Mouse (Mus musculus) ZHBTc4 (cell line): ENCODE measurements around the gene Zfr.
"Not testable (repeated sequence)": the region's sequence is repeated elsewhere in the genome, so short reads cannot be mapped to it uniquely, and the experiment has no call there.

Experiments used
- DNase-seq: peaks from one replicate; pipeline ENCODE4 v3.0.0-alpha.2; 2011; ENCODE audit warnings: low read depth, low spot score

Zfr gene

GRCm38 (mm10) chr15:12104827-12105226 is 12.8 kb upstream of the Zfr start:
- DNase-seq = no peak

GRCm38 (mm10) chr15:12106430-12106829 is 11.2 kb upstream of the Zfr start:
- peak; percentile 28 for DNase-seq

GRCm38 (mm10) chr15:12108200-12108599 is 9.4 kb upstream of the Zfr start:
- peak; percentile 67 for DNase-seq

GRCm38 (mm10) chr15:12108922-12109321 is 8.7 kb upstream of the Zfr start:
- DNase-seq = not testable (repeated sequence)

GRCm38 (mm10) chr15:12111232-12111631 is 6.4 kb upstream of the Zfr start:
- DNase-seq = no peak

GRCm38 (mm10) chr15:12113411-12113810 is 4.2 kb upstream of the Zfr start:
- DNase-seq = no peak

- no peak for DNase-seq
These were observed 3.1 kb upstream of the Zfr start for GRCm38 (mm10) chr15:12114546-12114945.

- DNase-seq = peak; percentile 74
These were observed 1.9 kb upstream of the Zfr start for GRCm38 (mm10) chr15:12115722-12116230.

- DNase-seq = peak; percentile 70
These were observed 431 bp downstream of the Zfr start for GRCm38 (mm10) chr15:12118093-12118431.

- DNase-seq = peak; percentile 69
These were observed 949 bp downstream of the Zfr start for GRCm38 (mm10) chr15:12118432-12119128.

GRCm38 (mm10) chr15:12119129-12119466 is 1.5 kb downstream of the Zfr start:
- no peak for DNase-seq

GRCm38 (mm10) chr15:12124913-12125312 is 7.3 kb downstream of the Zfr start:
- no peak for DNase-seq

- DNase-seq = not testable (repeated sequence)
These were observed 13.2 kb downstream of the Zfr start for GRCm38 (mm10) chr15:12130871-12131270.

GRCm38 (mm10) chr15:12134546-12134945 is 16.9 kb downstream of the Zfr start:
- DNase-seq = no peak

GRCm38 (mm10) chr15:12135368-12135767 is 17.7 kb downstream of the Zfr start:
- no peak for DNase-seq

GRCm38 (mm10) chr15:12136371-12136770 is 18.7 kb downstream of the Zfr start:
- no peak for DNase-seq

- no peak for DNase-seq
These were observed 23.5 kb downstream of the Zfr start for GRCm38 (mm10) chr15:12140985-12141729.

GRCm38 (mm10) chr15:12147423-12147822 is 29.8 kb downstream of the Zfr start:
- DNase-seq = peak; percentile 70

GRCm38 (mm10) chr15:12149501-12149900 is 31.9 kb downstream of the Zfr start:
- DNase-seq = no peak

- no peak for DNase-seq
These were observed 36.1 kb downstream of the Zfr start for GRCm38 (mm10) chr15:12153747-12154146.

GRCm38 (mm10) chr15:12178126-12178525 is 60.5 kb downstream of the Zfr start:
- DNase-seq = no peak

- DNase-seq = not testable (repeated sequence)
These were observed 63.7 kb downstream of the Zfr start for GRCm38 (mm10) chr15:12181181-12181805.
